Mouse (Mus musculus) B cell, adult 2 months (primary cell): ENCODE data around the gene Abhd4.
"Not testable (repeated sequence)": the region's sequence is repeated elsewhere in the genome, so short reads cannot be mapped to it uniquely, and the experiment has no call there.

Experiments
- DNase-seq, 2 experiments: peaks; one replicate each; pipeline ENCODE4 v3.0.0; 2022

The Abhd4 gene

DNA sequence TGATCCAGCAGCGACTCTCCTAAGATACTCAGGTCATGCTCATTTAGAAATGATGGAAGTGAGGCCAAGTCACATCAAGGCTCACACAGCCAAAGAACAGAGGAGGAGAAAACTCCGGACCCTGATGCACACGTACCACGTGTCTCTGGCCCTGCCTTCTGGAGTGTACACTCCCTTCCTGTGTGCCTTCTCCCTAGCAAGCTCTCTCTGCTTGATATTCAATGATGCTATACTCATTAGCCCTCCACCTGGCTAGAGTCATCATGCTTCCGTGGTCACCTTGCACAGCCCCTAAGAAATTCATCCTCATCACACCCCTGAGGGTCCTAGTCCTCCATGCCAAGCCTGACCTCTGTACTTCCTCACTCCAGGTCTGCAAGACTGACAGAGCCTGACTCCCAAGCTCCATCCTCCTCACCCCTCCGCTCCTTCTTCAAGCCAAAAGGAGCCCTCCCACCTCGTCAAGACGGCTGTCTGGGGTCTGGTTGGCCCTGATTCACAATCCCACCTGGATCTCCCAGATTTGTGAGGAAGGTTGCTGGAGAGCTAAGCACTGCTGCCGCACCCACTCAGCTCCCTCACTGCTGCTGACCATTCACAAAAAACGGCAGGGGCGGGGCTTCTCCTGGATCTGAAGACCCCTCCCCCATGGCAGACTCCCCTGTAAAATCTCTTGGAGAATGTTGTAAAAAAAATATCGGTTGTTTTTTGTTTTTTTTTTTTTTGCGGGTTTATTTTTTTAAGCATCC is 30.5 kb upstream of the Abhd4 start:
- no peak for DNase-seq

DNA sequence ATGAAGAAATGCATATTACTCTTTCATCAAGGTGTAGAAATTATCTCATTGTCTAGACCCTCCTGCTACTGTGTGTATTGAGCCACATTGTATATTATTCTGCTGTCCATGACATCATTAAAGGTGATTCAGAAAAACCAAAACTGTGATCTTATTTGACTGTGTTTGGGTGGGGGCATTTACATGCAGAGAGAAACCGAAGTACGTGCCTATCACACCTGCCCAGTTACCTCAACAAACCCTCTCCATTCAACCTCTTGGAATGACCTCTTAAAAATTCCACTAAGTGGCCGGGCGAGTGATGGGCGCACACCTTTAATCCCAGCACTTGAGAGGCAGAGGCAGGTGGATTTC is 29.9 kb upstream of the Abhd4 start:
- no peak for DNase-seq

DNA sequence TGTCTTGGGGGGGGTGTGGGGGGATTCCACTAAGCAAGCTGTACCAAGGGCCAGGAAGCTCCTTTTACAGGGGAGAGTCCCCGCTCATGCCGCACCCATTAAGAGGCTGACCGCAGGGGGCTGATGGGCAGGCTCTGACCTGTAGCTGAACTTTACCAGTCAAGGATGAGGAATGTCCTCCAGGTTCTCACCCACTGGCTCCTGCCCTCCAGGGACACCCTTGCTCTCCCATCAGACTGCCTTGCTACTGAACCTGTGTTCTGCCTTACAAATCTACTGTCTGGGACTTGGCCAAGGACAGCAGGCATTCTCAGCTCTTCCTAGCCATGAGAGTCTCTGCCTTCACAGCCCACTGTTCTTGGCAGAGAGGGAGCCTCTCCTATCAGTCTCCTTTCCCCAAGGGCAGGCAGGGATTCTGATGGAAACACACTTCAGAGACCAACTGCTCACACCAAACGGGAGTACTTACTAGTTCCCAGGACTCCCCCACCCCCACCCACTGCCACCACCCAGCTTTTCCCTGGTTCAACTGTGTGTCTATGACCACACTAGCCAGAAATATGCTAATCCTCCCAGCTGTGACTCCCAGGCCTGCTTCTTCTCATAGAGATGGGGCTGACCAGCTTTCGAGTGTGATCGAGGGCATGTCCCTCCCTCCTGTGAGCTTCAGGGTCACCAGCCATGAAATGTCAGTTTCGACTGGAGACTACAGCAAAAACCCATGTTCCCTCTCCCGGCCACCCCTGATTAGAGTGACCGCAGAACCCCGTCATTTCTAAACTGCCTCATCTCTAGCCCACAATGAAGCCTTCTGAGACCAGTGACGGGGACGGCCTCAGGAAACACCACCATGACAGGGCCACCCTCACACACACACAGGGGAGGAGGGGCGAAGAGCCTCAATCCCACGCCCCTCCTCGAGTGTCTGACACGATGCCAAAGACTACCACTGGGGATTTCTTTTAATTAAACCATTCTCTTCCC is 29.2 kb upstream of the Abhd4 start:
- peak; percentile 35 to 37 for DNase-seq

DNA sequence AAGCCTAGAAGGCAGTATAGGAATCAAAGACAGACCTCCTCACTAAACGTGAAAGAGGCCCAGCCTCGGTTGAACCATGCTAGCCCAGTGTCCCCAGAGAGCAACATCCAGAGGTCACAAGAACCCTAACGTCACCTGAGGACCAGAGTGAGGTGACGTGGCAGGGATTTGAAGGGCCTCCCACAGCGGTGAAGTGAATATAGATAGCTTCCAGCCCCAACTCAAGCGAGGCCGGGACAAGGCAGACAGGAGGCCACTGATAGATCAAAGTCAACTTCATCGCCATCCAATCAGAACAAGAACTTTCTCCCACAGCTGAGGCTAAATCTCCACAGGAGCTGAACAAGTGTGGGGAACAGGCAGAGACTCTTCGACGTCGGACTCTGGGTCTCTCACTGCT is 28.3 kb upstream of the Abhd4 start:
- no peak for DNase-seq

DNA sequence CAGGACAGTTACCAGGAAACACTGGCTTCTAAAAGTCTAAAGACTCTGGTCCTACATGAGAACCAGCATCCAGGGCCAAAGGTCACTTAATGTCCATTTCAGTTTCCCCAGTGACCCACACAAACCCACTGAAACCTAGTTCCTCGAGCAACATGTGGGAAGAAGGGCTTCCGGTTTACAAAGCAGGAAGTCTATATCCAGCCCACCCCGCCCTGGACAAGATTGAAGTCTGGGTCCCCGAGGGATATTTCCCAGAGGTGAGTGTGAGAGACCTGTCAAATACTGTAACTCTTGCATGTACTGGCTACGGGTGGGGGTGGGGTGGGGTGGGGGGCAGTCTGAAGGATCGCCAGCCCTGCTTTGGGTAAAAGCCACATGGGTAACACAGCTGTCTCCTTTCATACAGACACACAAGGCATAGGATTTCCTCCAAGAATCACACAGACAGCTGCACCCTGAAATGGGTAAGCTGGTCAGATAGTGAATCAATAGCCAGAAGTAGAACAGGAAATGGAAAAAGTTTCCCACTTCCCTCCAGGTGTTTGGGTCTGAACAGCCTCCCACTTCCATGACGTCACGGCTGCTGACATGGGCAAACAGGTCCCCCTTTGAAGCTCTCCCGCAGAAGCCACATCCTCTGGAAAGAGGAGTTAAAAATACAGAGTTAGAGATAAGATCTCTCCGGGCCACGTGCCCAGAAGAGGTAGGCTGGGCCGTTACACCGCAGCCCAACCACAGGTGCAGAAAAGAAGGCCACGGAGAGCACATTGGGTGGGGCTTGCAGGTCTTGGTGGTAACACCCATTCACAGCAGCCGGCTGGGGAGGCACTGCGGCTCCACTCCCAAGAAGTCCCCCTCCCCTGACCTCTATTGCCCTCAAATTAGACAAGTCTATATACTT is 26.8 kb upstream of the Abhd4 start:
- DNase-seq: peak; percentile 82 to 83

DNA sequence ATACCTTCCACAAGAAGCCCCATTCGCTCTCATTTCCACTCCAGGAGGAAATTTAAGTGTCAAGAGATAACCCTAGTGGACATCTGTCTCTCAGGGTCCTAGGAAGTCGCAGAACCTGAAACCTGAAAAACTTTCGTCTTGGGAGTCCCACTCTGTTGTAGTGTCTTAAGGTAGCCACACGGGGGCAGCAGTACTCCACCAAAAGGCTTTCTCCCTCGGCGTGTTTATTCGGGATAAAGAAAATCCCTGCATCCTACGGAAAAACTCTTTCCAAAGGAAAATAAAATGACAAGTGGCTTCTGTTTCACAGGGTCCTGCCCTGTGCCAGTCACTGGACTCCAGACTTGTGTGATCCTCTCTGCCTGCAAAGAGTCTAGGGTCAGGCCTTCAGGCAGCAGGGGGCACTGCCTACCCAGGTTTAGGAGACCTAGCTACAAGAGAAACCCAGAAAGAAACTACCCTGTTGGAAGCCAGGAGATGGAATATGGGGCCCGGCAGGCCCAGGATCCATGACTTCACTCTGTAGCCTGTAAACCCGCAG is 26.0 kb upstream of the Abhd4 start:
- DNase-seq: peak; percentile 88 to 89

DNA sequence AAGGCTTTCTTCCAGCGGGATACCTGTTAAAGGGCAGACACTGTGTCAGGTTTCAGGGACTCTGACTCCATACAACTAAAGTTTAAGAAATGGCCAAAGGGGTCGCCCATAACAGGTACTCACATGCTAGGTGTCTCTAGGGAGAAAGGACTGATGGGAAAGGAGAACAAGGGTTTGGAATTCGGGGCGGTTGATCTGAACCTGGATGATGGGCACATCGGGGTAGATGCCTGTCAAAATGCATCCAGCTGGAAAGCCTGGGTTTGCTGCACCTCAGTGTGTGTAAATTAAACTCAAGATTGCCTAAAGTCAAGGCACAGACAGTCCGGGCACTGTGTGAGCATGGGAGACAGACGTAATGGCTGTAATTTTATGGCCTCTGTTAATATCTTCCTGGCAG is 25.5 kb upstream of the Abhd4 start:
- no peak for DNase-seq

DNA sequence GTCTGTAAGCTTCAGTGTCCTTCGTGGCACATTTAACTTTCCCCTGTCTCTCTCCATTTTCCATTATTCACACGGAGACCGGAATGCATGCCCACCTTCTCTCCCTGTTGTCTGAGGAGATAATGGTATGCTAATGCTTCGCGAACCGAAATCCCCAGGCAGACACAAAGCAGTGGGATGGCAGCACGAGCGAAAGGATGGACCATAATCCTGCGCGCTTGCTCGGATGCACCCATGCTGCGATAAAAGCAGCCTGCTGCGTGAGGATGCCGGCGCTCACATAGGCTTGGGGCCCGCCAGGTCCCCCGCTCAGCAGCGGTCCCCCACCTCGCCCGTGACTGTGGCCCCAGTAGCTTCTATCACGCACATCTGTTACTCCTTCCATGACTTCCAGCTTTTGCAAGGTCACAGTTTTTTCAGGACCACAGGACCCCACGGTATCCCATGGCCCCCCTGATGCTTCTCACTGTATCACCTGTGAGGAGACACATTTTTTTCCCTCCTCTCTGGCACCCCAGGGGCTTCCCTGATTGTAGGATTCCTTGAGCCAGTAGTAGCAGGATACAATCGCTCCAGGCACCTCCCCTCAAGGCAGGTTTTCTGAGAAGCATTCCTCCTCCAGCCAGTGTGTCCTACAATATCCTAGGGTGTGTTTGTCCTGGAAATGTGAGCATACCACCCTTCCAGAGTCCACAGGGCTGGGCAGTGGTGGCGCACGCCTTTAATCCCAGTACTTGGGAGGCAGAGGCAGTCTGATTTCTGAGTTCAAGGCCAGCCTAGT is 24.9 kb upstream of the Abhd4 start:
- no peak for DNase-seq

DNA sequence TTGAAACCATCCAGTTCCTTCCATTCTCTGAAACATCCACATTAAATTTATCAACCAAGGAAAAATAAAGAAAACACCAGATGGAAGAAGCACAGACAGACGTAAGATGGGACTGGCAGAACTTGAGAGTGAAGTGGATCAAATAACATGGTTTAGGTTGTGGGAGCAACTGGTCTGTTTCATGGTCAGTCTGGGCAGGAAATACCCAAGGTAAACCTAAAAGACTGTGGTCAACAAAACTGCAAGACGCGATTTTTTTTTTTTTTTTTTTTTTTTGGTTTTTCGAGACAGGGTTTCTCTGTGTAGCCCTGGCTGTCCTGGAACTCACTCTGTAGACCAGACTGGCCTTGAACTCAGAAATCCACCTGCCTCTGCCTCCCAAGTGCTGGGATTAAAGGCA is 24.1 kb upstream of the Abhd4 start:
- DNase-seq: not testable (repeated sequence)

DNA sequence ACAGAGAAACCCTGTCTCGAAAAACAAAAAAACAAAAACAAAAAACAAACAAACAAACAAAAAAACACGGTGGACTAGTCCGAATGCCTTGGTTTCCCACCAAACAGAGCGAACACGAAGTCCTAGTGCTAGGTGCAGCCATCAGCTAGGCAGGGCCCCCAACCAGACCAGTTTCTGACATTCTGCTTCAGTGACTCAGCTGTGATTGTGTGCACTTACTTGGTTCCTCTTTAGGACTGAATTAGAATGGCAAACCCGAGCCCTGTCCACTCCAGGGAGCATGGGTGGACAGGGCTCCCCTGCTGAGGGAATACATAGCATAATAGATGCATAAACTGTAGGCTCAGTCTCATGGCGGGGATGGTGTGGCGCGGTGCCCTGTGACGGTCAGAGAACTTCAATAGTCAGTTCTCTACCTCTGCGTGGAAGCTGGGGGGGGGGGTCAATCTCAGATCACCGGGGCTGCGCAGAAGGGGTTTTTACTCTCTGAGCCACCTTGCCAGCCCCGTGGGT is 23.3 kb upstream of the Abhd4 start:
- peak; percentile 72 to 73 for DNase-seq

DNA sequence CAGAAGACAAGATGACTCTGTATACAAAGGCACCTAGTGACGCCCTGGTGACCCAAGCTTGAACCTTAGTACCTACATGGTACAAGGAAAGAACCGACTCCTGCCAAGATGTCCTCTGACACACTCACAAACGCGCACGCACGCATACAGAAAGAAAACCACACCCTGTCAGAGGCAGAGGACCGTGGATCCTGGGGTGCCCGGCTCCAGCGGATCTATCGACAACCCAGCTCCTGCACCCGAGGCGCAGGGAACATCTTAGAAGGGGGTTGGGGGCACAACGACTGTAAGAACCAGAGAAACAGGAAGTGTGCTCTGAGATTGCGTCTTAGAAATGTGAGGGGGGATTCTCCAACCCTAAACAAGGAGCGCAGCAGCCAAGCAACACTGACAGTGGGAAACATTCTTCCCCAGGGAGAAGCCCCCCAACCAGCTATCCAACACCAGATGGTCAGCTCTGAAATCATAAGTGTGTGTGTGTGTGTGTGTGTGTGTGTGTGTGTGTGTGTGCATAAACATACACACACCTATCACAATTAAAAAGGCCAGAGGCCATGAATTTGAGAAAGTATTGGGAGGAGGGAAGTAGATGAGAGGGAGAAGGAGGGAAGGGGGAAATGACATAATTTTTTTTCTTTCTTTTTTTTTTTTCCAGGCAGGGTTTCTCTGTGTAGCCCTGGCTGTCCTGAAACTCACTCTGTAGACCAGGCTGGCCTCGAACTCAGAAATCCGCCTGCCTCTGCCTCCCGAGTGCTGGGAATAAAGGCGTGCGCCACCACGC is 22.6 kb upstream of the Abhd4 start:
- peak; percentile 82 to 86 for DNase-seq

DNA sequence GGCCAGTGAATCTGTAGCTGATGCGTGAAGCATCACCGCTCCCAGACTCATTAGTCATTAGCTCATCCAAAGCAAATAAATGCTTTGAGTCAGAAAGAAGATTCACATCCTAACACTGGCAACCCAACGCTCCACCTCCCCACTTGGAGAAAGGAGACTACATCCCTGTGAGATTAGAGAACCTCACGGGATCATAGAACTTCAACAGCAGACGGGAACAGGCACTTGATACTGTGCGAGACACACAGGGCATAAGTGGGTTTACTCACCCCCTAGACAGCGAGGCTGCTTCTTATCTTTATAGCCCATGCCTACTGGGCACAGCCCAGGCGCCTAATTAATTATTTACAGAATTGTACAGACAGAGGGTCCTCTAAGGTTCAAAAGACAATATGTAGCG is 21.8 kb upstream of the Abhd4 start:
- no peak for DNase-seq

DNA sequence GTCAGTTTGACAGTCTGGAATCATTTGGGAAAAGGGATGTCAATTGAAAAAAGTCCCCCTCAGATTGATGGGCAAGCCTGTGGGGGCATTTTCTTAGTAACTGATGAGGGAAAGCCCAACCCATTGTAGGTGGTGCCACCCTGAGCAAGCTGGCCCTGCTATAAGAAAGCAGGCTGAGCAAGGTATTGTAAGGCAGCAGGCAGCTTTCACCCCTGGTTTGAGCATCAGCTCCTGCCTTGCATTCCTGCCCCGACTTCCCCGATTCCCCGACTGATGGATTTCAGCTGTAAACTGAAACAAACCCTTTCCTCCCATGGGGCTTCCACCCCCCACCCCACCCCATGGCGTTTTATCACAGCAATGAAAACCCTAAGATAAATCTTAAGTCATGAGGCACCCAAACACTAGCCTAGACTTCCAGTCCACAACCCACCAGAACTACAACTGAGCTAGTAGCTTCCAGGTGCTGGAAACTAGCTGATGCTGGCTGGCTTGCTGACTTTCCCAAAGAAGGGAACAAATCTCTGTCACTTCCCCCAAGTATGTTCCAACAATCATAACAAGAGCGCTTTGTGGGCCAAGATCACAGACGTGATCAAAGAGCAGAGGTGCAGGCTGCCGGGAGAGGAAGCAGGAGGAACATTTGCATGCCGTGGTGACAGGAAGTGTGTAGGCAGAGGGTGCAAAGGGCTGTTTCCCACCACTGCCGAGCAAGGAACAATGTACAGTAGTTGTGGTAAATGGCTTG is 21.0 kb upstream of the Abhd4 start:
- peak; percentile 81 to 84 for DNase-seq

DNA sequence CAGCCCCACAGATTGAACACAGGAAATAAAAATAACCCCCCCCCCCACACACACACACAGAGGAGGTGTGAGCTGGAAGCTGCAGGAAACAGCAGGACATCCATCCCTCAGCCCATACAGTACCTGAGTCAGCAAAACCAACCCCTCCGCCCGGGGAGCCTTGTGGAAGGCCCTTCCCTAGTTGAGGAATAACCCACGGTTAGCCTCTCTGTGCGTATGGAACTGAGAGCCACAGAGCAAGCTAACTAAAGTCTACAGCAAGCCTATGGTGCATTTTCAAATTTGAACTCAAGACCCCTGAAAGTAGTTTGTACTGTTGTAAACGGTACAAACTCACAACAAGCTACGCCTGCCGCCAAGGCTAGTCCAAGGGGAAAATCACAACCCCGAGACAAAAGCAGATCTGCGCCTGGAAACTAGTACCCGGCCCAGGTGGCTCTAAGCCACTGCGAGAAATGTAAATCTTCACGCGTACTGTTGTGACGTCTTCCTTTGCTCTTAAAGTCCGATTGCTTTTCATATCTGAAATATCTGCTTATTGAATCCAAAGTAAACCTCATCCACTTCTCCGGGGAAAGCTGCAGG is 20.3 kb upstream of the Abhd4 start:
- peak in 1 of 2 experiments; percentile 50 for DNase-seq

DNA sequence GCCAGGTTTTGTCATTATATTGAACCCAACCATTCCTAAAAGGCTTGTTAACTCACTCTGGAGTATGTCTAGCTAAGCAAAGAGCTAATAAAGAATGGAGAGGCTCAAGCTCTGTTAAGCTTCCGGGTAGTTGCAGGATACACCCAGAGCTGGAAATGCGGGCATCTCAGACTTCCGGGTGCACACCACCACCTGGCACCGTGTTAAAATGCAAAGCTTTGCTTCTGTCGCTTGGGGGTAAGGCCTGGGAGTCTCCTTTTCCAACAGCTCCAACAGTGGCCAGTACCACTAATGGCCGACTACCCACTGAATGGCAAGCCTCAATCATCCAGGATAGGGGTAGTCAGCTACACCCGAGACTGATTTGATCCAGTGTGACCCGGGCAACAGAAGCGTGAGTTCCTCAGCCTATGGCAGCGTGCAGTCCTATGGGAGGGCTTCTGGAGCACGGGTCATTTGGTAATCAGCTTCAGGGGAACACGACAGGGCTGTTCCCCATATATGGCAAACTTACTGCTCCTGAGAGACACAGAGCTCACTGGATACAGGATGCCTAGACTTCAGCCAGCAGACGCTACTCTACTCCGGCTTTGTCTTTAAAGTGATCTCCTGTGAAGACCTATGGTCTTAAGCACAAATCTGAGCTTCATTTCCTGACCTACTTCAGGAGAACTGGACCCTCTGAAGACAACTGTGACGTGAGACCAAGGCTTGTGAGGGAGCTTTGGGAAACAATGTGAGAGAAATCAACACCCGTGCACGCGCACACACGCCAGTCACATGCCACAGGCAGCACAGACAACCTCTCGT is 19.6 kb upstream of the Abhd4 start:
- no peak for DNase-seq

DNA sequence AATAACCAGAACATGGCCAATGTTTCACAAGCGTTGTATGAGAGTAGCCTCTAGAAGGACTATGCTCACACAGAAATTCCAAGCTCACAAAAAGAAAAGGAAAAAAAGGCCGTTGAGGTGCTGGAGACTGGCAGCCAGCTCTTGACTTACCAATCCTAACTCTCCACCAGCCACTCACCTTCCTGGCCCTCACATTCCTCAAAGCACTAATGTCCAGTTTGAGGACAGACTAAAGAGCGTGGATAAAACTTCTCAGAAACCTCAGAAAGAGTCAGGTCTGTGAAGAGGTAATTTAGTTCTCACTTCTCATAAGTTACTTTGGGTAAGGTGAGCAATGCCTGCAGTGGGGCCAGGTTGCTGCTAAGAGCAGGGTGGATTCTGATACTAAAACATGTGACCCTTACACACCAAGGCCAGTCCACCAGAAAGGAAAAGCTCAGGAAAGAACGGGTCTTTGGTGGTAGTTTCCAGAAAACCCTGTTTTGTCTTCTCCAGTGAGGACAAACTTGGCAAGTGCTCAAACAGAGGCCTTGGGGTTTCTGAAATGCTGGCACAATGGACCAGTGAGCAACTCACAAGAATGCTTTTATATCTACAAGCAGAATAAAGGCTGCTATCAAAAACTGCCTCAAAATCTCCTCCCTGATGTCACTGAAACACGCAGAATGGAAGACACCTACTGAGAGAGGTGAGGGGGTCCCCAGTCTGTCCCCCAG is 18.0 kb upstream of the Abhd4 start:
- DNase-seq: no peak

DNA sequence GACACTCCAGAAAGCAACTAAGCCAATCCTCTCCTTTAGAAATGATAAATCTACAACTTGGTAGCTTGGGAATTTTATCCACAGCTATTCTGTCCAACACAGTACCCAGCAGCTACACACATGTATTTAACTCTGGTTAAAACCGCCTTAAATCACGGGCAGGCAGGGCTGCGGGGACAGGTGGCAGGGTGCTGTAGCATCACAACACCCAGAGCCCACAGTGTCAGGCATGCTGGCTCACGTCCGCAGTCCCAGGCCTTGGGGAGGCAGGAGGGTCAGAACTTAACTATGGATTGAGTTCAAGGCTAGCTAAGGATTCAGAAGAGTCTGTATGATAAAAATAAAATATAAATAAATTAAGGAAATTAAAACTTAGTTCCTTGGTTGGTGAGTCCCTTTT is 17.1 kb upstream of the Abhd4 start:
- DNase-seq: no peak
